Mouse (Mus musculus): ENCODE measurements around the gene Nrip1. TPM values are rescaled to one million over a fixed set of nuclear protein-coding genes. Genes with fewer than 3 reads are reported as not detected.

The Nrip1 gene
- polyA plus RNA-seq, 1 experiment, result 11.3 TPM

- 81% methylated on average over 4 of the region's 4 CpGs for whole genome bisulfite sequencing
- H3K4me3 ChIP-seq (replicated peaks; ENCODE audit: insufficient read depth, low read depth, low read length), result no peak overlapping the region
- no peak for TF ChIP-seq POLR2A (IDR thresholded peaks at IDR 0.05; ENCODE audit: borderline replicate concordance, insufficient read depth, low read length)
- no peak for TF ChIP-seq CTCF (IDR thresholded peaks at IDR 0.05; ENCODE audit: borderline replicate concordance, insufficient read depth, low read depth, low read length)
- no peaks in the 10 kb centered on the region for H3K27me3 ChIP-seq (ENCODE audit: control insufficient read depth, insufficient read depth, low read length)
- H3K4me1 ChIP-seq (ENCODE audit: control insufficient read depth, insufficient read depth, low read length), result peaks cover 19% of the 10 kb centered on the region
- DNase-seq, result no peak
- H3K27ac ChIP-seq (ENCODE audit: insufficient read depth, low read length), result no peak overlapping the region
Observed at GRCm38 (mm10) chr16:76323594-76324307, 49.9 kb downstream of the Nrip1 start.

DNA sequence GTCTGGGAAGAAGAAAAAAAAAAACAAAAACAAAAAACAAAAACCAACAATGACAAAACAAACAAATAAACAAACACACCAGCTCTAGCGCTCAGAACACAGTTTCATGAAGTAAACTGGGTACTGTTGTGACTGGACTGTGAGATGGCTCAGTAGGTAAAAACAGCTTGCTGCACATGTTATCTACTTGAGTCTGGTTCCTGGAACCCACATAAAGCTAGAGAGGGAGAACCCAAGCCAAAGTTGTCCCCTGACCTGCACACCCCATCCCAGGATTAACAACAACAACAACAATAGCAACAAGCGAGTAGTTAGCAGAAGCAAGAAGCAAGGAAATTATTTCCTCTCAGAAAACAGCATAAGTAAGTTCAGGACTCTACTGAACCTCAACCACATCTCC is 50.5 kb downstream of the Nrip1 start:
- TF ChIP-seq POLR2A (IDR thresholded peaks at IDR 0.05; ENCODE audit: borderline replicate concordance, insufficient read depth, low read length) (no peak), CTCF (IDR thresholded peaks at IDR 0.05; ENCODE audit: borderline replicate concordance, insufficient read depth, low read depth, low read length) (no peak)
- Histone ChIP-seq H3K27ac (ENCODE audit: insufficient read depth, low read length) (no peak overlapping the region), H3K4me3 (replicated peaks; ENCODE audit: insufficient read depth, low read depth, low read length) (no peak overlapping the region), H3K4me1 (ENCODE audit: control insufficient read depth, insufficient read depth, low read length) (peaks cover 24% of the 10 kb centered on the region), H3K27me3 (ENCODE audit: control insufficient read depth, insufficient read depth, low read length) (no peaks in the 10 kb centered on the region)
- WGBS, result 95% methylated on average over 2 of the region's 2 CpGs
- no peak for DNase-seq

DNA sequence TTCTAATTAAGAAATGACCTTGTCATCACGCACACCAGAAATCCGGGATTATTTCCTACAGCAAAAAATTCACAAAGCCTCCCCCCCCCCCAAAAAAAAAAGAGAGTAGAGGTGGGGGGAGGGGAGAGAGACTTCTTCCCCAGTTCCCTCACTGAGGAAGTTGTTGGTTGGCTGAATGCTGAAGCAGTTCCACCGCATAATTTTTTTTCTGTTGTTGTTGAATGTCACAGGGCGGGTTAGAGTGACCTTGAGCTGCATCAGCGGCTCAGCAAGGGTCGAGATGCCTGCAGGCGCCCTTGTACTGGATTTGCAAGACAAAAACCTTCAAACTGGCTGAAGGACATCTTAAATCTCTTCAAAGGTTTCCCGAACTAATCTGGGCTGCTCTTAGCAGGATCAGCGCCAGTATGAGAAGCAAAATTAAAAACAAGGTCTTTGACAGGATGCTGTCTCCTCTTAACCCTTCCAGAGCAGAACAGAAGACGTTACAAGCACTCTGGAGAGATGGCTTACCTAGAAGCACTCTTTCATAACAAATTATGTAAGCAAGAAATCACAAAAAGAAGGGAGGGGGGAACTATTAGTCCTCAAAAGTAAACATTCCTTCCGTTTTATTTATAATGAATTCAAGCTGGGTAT is 52.0 kb downstream of the Nrip1 start:
- H3K4me1 ChIP-seq (ENCODE audit: control insufficient read depth, insufficient read depth, low read length), result peaks cover 26% of the 10 kb centered on the region
- 23% methylated on average over 11 of the region's 11 CpGs for WGBS

GRCm38 (mm10) chr16:76320118-76320473 is 53.5 kb downstream of the Nrip1 start:
- WGBS, result 66% methylated on average over 5 of the region's 5 CpGs
- no peak for TF ChIP-seq CTCF (IDR thresholded peaks at IDR 0.05; ENCODE audit: borderline replicate concordance, insufficient read depth, low read depth, low read length)
- TF ChIP-seq POLR2A (IDR thresholded peaks at IDR 0.05; ENCODE audit: borderline replicate concordance, insufficient read depth, low read length), result no peak
- no peak overlapping the region for H3K4me3 ChIP-seq (replicated peaks; ENCODE audit: insufficient read depth, low read depth, low read length)
- no peak for DNase-seq
- H3K27me3 ChIP-seq (ENCODE audit: control insufficient read depth, insufficient read depth, low read length), result no peaks in the 10 kb centered on the region
- no peak overlapping the region for H3K27ac ChIP-seq (ENCODE audit: insufficient read depth, low read length)
- H3K4me1 ChIP-seq (ENCODE audit: control insufficient read depth, insufficient read depth, low read length), result peaks cover 13% of the 10 kb centered on the region

More for the DNA sequence above, 52.0 kb downstream of the Nrip1 start:
- Histone ChIP-seq H3K27ac (ENCODE audit: insufficient read depth, low read length) (peak overlapping the region; percentile 88), H3K27me3 (ENCODE audit: control insufficient read depth, insufficient read depth, low read length) (no peaks in the 10 kb centered on the region), H3K4me3 (replicated peaks; ENCODE audit: insufficient read depth, low read depth, low read length) (no peak overlapping the region)
- DNase-seq, result peak; percentile 46 to 55
- TF ChIP-seq CTCF (IDR thresholded peaks at IDR 0.05; ENCODE audit: borderline replicate concordance, insufficient read depth, low read depth, low read length) (no peak), POLR2A (IDR thresholded peaks at IDR 0.05; ENCODE audit: borderline replicate concordance, insufficient read depth, low read length) (no peak)

DNA sequence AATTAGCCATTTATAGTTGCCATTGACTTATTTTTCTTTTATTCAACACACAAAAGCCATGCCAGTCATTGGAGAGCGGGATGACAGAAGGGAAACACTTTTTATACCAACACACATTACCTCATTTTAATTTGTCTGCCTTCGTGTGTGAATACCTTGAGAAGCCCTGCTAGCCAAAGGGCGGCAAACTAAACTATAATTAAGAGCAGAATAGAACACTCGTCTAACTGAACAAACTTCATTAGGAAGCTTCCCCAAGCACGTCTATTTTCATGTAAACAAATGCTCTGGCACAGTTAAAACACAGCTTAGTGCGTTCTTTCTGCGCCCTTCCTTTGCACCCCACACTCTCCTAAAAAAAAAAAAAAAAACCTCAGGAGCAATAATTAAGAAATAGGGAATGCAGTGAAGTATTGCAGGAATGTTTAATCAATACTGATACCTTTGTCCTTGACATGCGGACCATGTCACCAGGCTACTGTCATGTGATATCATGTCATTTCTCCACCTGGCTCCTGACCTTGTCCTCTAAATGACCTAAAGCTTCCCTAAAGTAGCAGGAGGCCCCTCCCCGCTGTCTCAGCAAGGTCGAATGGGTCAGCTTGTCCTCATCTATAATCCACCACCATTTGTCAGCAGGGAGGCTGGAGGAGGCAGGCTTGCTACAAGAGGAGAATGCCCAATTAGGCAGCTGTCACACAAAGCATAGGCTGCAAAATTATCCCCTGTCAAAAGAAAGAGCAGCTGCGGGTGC is 54.1 kb downstream of the Nrip1 start:
- 65% methylated on average over 11 of the region's 11 CpGs for WGBS
- Histone ChIP-seq H3K4me3 (replicated peaks; ENCODE audit: insufficient read depth, low read depth, low read length) (no peak overlapping the region), H3K4me1 (ENCODE audit: control insufficient read depth, insufficient read depth, low read length) (peaks cover 13% of the 10 kb centered on the region), H3K27ac (ENCODE audit: insufficient read depth, low read length) (no peak overlapping the region), H3K27me3 (ENCODE audit: control insufficient read depth, insufficient read depth, low read length) (no peaks in the 10 kb centered on the region)
- TF ChIP-seq CTCF (IDR thresholded peaks at IDR 0.05; ENCODE audit: borderline replicate concordance, insufficient read depth, low read depth, low read length) (no peak), POLR2A (IDR thresholded peaks at IDR 0.05; ENCODE audit: borderline replicate concordance, insufficient read depth, low read length) (no peak)
- peak in 1 of 2 experiments; percentile 35 for DNase-seq

- no peak overlapping the region; the same call in 1 of the 2 replicates for H3K27ac ChIP-seq (ENCODE audit: insufficient read depth, low read length)
- H3K4me1 ChIP-seq (ENCODE audit: control insufficient read depth, insufficient read depth, low read length), result peaks cover 13% of the 10 kb centered on the region
- WGBS, result 38% methylated on average over 13 of the region's 13 CpGs
- no peak for TF ChIP-seq CTCF (IDR thresholded peaks at IDR 0.05; ENCODE audit: borderline replicate concordance, insufficient read depth, low read depth, low read length)
- TF ChIP-seq POLR2A (IDR thresholded peaks at IDR 0.05; ENCODE audit: borderline replicate concordance, insufficient read depth, low read length), result no peak
- DNase-seq, result no peak
- H3K4me3 ChIP-seq (replicated peaks; ENCODE audit: insufficient read depth, low read depth, low read length), result no peak overlapping the region
- H3K27me3 ChIP-seq (ENCODE audit: control insufficient read depth, insufficient read depth, low read length), result no peaks in the 10 kb centered on the region
Observed at GRCm38 (mm10) chr16:76318331-76318922, 55.2 kb downstream of the Nrip1 start.

DNA sequence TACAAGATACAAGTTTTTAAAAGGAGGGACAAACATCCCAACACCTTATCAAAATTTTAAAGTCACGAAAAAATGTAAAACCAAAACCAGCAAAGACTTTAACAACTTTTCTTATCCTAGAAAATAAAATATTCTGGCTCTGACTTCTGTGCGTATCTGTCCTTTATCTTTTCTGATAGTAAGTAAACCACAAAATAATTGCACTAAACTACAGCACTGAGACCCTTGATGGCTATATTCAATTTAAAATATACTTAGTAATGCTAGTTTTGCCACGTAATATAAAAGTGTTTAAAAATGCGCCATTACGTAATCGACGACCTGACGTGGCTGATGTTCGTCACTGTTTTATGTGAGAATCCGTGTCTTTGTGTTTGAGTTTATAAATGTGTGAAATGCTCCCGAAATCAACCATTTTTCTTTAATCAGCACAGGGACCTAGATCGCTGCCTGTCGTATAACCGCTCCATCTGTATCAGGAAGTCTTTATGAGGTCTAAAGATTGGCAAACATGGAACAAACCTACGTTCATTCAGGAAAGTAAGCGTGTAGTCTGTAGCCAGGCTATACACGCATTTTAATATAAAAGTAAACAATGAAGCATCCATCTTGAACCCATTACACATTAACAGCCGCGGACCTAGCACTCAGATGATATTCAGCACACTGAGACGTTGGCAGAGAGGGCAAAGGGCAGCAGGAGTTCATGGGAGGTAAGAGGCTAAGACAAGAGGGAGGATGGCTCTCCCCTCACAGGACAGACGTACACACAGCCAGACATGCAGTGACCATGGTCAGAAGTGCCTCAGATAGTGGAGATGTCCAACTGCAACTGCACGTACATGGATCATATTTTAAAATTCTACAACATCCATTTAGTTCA is 56.4 kb downstream of the Nrip1 start:
- Histone ChIP-seq H3K27me3 (ENCODE audit: control insufficient read depth, insufficient read depth, low read length) (no peaks in the 10 kb centered on the region), H3K4me3 (replicated peaks; ENCODE audit: insufficient read depth, low read depth, low read length) (no peak overlapping the region), H3K27ac (ENCODE audit: insufficient read depth, low read length) (no peak overlapping the region), H3K4me1 (ENCODE audit: control insufficient read depth, insufficient read depth, low read length) (peaks cover 18% of the 10 kb centered on the region)
- TF ChIP-seq POLR2A (IDR thresholded peaks at IDR 0.05; ENCODE audit: borderline replicate concordance, insufficient read depth, low read length), result no peak
- no peak for TF ChIP-seq CTCF (IDR thresholded peaks at IDR 0.05; ENCODE audit: borderline replicate concordance, insufficient read depth, low read depth, low read length)
- DNase-seq, result no peak
- WGBS, result 88% methylated on average over 22 of the region's 22 CpGs
